Mouse (Mus musculus) retina, postnatal 1 day (tissue): ENCODE measurements around the gene Mettl17.
"Not testable (repeated sequence)": the region's sequence is repeated elsewhere in the genome, so short reads cannot be mapped to it uniquely, and the experiment has no call there.

Experiments used
- DNase-seq: peaks from one replicate; pipeline ENCODE4 v3.0.0-alpha.2; 2012

Mettl17 gene

GRCm38 (mm10) chr14:51899351-51899750 is 14.7 kb downstream of the Mettl17 start:
- DNase-seq: no peak

- peak; percentile 80 for DNase-seq
These were observed 18.4 kb downstream of the Mettl17 start for GRCm38 (mm10) chr14:51902806-51903710.

GRCm38 (mm10) chr14:51903782-51904181 is 19.1 kb downstream of the Mettl17 start:
- no peak for DNase-seq

GRCm38 (mm10) chr14:51904706-51905105 is 20.1 kb downstream of the Mettl17 start:
- DNase-seq: peak; percentile 19

- no peak for DNase-seq
These were observed 21.5 kb downstream of the Mettl17 start for GRCm38 (mm10) chr14:51906102-51906501.

GRCm38 (mm10) chr14:51911301-51911700 is 26.7 kb downstream of the Mettl17 start:
- DNase-seq: no peak

GRCm38 (mm10) chr14:51912391-51913061 is 27.9 kb downstream of the Mettl17 start:
- peak; percentile 16 for DNase-seq

GRCm38 (mm10) chr14:51913062-51913959 is 28.7 kb downstream of the Mettl17 start:
- DNase-seq: peak; percentile 77

GRCm38 (mm10) chr14:51913960-51914762 is 29.5 kb downstream of the Mettl17 start, which contains the start of gene Ndrg2:
Ndrg2 (minus strand) TSS chr14:51914158.
- DNase-seq: peak; percentile 73

GRCm38 (mm10) chr14:51915030-51915429 is 30.4 kb downstream of the Mettl17 start:
- DNase-seq: peak; percentile 11

- DNase-seq: no peak
These were observed 31.9 kb downstream of the Mettl17 start for GRCm38 (mm10) chr14:51916539-51916938.

- no peak for DNase-seq
These were observed 33.5 kb downstream of the Mettl17 start, which contains the start of gene Tppp2 for GRCm38 (mm10) chr14:51918125-51918524. Tppp2 (plus strand) TSS chr14:51918425.

- no peak for DNase-seq
These were observed 34.3 kb downstream of the Mettl17 start for GRCm38 (mm10) chr14:51918966-51919365.

GRCm38 (mm10) chr14:51921759-51922570 is 37.3 kb downstream of the Mettl17 start:
- DNase-seq: no peak

GRCm38 (mm10) chr14:51922571-51922865 is 37.9 kb downstream of the Mettl17 start, which contains the start of gene Rnase13:
Rnase13 (minus strand) TSS chr14:51922773.
- no peak for DNase-seq

GRCm38 (mm10) chr14:51922910-51923309 is 38.3 kb downstream of the Mettl17 start:
- no peak for DNase-seq

GRCm38 (mm10) chr14:51923492-51923891 is 38.9 kb downstream of the Mettl17 start:
- no peak for DNase-seq

GRCm38 (mm10) chr14:51926930-51927329 is 42.3 kb downstream of the Mettl17 start:
- not testable (repeated sequence) for DNase-seq

GRCm38 (mm10) chr14:51929309-51929943 is 44.8 kb downstream of the Mettl17 start:
- DNase-seq: no peak

- DNase-seq: no peak
These were observed 45.3 kb downstream of the Mettl17 start for GRCm38 (mm10) chr14:51929968-51930367.

GRCm38 (mm10) chr14:51930824-51931223 is 46.2 kb downstream of the Mettl17 start:
- peak; percentile 78 for DNase-seq
